Mouse (Mus musculus) granulocyte monocyte progenitor cell, adult 5-6 weeks (primary cell): ENCODE results near the gene Il1rapl1. TPM values are rescaled to one million over a fixed set of nuclear protein-coding genes. Genes with fewer than 3 reads are reported as not detected.

Experiments
- ATAC-seq: replicated peaks from 2 replicates; pipeline ENCODE4 v1.8.0; 2016; ENCODE audit warnings: mild to moderate bottlenecking, moderate TSS enrichment, inconsistent platforms; ENCODE audit not compliant: poor library complexity, severe bottlenecking
- total RNA-seq, 2 experiments: library from RNA; stranded (forward) in 1 of 2; stranded (reverse) in 1 of 2; fragments of 200-712, 200-1000 nt in 1 of 2; fragments of >200 nt in 1 of 2; fragmentation: Nextera tagmentation in 1 of 2; gene quantifications; 2 replicates each; pipeline ENCODE4 v1.2.3; 2014 to 2017

The Il1rapl1 gene
- total RNA-seq (2014; fragmentation: Nextera tagmentation) (not detected in 2 replicates), total RNA-seq (2017) (not detected in 2 replicates)

GRCm38 (mm10) chrX:88115609-88116073, at the start of gene Il1rapl1:
Il1rapl1 (minus strand) TSS chrX:88115645.
- ATAC-seq, result no peak

GRCm38 (mm10) chrX:88158037-88158436, 42.6 kb upstream of the Il1rapl1 start:
- no peak for ATAC-seq

GRCm38 (mm10) chrX:88125612-88126011, 10.2 kb upstream of the Il1rapl1 start:
- ATAC-seq, result no peak

- no peak for ATAC-seq
Measured at GRCm38 (mm10) chrX:88120070-88120469, 4.6 kb upstream of the Il1rapl1 start.

GRCm38 (mm10) chrX:88117858-88118257, 2.4 kb upstream of the Il1rapl1 start:
- no peak for ATAC-seq

GRCm38 (mm10) chrX:88116326-88116725, 881 bp upstream of the Il1rapl1 start:
- ATAC-seq, result no peak

- ATAC-seq, result no peak
Measured at GRCm38 (mm10) chrX:88113561-88113960, 1.9 kb downstream of the Il1rapl1 start.

GRCm38 (mm10) chrX:88112254-88112653, 3.2 kb downstream of the Il1rapl1 start:
- no peak for ATAC-seq

- no peak for ATAC-seq
Measured at GRCm38 (mm10) chrX:88109733-88110132, 5.7 kb downstream of the Il1rapl1 start.

- ATAC-seq, result no peak
Measured at GRCm38 (mm10) chrX:88093936-88094569, 21.4 kb downstream of the Il1rapl1 start.

GRCm38 (mm10) chrX:88089873-88090272, 25.6 kb downstream of the Il1rapl1 start:
- no peak for ATAC-seq

GRCm38 (mm10) chrX:88072741-88073419, 42.6 kb downstream of the Il1rapl1 start:
- ATAC-seq, result no peak

GRCm38 (mm10) chrX:88070368-88070767, 45.1 kb downstream of the Il1rapl1 start:
- no peak for ATAC-seq

- no peak for ATAC-seq
Measured at GRCm38 (mm10) chrX:88043556-88043955, 71.9 kb downstream of the Il1rapl1 start.

- no peak for ATAC-seq
Measured at GRCm38 (mm10) chrX:88038984-88039383, 76.5 kb downstream of the Il1rapl1 start.

- ATAC-seq, result no peak
Measured at GRCm38 (mm10) chrX:87897172-87897571, 218.3 kb downstream of the Il1rapl1 start.

- ATAC-seq, result no peak
Measured at GRCm38 (mm10) chrX:87891916-87892315, 223.5 kb downstream of the Il1rapl1 start.

- no peak for ATAC-seq
Measured at GRCm38 (mm10) chrX:87854107-87854506, 261.3 kb downstream of the Il1rapl1 start.

GRCm38 (mm10) chrX:87813884-87814283, 301.6 kb downstream of the Il1rapl1 start:
- no peak for ATAC-seq

GRCm38 (mm10) chrX:87807717-87808116, 307.7 kb downstream of the Il1rapl1 start:
- no peak for ATAC-seq

- no peak for ATAC-seq
Measured at GRCm38 (mm10) chrX:87793011-87793410, 322.4 kb downstream of the Il1rapl1 start.

GRCm38 (mm10) chrX:87710589-87710988, 404.9 kb downstream of the Il1rapl1 start:
- no peak for ATAC-seq
